Mouse (Mus musculus) WW6 (cell line): ENCODE measurements at regions not wholly inside any gene's neighbourhood (a gene's known extent, or its start where the extent isn't known, plus 50 kb on each side); places are given as distances from the start of the nearest gene placed in this dataset.

Experiments used
- DNase-seq: peaks from one replicate; pipeline ENCODE4 v3.0.0-alpha.2; 2013; ENCODE audit warnings: low read depth, low spot score

DNA sequence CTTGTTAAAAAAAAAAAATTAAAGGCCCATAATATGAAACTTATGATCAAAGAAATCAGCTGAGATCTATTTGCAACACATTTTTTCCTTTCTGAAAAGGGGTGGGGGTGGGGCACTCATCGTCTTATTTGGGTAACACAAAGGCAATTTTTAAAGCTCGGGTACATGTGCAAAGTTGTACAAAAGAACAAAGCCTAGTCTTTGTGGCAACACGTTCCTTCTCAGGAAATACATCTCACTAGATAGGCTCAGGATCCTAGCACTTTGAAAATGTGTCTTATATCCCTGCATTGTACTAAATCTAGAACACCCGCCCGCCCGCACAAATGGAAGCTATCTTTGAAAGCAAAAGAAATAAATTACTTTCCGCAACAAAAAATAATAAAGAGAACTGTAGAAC lies 158.2 kb downstream of the Sox4 start:
- no peak for DNase-seq

DNA sequence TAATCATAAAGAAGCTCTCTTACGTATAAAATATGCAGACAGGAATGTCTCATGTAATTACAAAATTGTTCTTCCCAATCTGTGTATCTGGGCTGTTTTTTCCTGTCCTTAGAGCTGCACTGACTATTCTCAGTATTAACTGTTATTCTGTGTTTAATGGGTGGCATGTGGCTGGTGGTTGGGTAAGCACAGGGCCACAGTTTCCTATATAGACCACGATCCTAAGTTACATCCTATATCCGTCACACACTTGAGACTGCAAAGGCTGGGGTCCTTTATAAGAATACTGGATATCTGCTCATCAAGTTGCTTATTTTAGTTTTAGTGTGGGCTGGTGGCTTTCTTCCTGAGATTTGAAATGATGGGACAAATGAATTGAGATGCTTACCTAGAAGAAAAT lies 159.0 kb downstream of the Sox4 start:
- DNase-seq, result no peak

DNA sequence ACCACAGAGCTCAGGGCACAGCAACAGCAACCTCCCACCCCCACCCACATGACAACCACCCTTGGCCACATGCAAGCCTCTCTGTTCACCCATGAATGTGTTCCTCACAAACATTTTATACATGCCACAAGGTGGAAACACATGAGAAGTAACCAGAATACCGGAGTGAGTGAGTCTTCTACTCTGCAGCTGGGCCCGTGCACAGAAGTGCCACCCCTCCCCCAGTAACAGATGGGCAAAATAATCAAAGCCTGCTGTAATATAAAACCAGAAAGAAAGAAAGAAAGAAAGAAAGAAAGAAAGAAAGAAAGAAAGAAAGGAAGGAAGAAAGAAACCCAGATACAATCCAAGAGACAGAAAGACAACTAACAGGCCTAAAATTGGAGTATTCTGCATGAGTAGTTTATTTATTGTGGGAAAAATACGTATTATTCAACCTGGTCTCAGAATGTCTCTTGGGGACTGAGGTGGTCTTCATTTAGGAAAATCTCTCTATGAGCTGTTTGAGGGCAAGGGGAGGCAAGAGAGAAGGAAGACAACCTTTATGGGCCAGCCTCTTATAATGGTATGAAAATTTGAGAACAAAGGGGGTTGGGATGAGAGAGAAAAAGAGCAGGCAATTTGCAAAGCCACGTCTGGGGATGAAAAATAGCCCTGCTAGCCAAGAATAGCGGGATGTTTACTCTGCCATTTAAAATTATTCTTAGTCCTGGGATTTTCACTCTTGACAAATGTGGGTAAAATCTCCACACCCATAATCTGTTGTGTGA lies 160.2 kb downstream of the Sox4 start:
- DNase-seq, result no peak

DNA sequence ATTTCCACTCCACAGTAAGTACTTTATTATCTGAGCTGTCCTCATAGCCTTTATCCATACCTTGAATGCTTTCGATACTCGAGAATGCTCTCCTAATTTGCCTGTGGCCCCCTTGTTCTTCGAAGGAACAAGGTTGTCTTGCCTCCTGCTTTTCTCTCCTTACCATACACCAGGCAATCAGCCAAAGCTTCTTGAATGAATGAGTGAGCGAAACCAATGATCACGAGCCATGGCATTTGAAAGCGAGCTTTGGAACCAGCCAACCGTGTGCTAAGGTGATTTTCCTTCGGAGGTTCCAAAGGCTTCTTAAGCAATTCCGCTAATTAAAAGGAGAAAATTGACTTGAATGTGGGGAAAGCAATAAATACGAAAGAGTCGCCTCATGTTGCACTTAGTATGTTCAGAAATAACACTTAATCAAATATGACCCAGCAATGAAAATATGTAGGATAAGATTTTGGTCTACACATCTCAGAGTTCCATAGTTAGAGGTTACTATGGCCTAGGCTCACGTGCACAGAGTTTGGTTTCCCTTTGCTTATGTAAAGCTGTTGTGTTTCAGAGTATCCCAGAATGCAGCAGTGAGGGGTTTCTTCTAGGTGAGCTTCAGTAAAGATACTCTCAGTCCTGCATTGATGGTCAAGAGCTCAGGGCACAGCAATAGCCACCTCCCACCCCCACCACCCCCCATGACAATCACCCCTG lies 160.9 kb downstream of the Sox4 start:
- no peak for DNase-seq

DNA sequence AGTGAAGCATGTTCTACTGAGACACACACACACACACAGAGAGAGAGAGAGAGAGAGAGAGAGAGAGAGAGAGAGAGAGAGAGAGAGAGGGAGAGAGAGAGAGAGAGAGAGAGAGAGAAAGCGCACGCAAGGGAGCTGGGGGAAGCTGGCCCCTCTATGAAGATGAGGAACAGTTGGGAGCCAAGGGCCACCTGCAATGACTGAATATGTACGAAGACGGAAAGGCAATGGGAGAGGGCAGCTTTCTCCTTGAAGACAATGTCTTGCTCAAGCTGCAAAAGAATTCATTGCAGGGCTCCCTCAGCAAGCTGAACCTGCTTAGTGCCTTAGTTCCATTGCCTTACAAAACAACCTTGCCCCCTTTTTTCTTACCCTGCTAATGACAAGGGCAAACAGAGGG lies 163.1 kb downstream of the Sox4 start:
- no peak for DNase-seq

DNA sequence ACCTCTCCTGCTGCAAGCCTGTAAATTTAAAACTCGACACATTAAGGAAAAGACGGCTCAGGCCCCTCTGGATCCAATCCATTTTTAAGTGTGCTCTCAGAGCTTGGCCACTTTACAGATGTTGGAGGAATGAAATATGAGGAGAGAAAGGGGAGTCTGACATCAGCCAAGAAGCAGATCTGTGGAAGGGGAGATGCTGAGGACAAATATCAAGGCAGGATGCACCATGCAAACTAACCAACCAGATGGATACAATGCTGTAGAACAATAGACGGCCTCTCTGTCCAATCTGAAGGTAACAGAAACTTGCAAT lies 166.2 kb downstream of the Sox4 start:
- no peak for DNase-seq

DNA sequence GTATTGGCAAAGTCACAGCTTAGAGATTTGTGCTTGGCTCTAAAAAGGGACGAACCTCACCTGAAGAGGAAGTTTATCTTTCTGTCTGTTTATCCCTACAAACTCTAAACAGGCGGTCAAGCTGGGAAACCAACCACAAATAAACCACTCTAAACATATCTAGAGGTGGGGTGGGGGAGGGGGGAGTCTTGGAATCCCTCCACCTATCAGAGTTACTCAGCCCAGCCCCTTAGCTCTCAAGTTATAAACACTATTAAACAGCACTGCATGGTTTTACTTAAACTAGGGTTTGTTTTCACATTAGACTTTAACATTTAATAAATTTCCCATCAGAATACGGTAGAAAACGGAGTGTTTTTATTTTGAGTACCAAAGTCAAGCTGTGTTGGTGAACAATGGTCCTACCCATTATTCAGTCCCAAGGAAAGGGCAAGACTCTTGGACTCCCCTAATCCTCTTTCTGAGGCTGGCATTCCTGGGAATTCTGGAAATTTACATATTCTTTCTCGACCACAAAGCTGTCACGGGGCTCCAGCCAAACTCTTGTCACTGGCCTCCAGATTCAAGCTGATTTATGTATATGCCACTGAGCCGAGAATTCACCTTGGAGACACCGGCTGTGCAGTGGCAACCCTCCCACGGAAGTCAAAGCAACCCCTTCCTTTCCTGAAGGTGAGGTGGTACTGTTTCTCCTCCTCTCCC lies 166.7 kb downstream of the Sox4 start:
- DNase-seq, result no peak

DNA sequence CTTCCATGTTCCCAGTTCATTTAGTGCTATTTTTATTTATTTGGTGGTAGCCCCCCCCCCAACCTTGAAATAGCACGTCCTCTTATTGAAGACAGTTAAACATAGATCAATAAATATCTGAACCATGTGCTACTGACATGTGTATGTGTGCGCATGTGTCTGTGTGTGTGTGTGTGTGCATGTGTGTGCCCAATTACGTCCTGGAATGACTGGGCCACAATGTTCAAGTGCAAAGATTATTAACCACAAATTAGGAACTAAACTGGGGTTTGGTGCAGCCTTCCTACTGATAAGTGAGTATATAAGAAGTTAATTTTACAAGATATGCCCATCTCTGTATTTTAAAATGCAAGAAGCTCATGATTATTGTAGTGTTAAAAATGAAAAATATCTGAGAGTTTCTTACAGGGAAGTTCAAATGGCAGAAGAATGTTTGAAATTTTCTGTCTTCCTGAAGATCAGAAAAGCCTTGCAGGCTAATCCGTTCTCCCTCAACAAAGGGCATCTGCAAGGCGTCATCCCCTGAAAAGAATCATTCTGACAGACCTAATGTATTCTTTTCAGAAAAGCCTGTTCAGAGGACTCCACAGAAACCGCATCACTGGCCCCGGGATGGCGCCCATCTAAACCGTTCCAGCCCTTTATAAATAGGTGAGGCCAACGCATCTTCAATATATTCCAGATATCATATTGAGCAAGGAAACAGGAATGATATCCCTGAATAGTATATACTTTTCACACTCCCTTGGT lies 170.8 kb downstream of the Sox4 start:
- DNase-seq, result no peak

DNA sequence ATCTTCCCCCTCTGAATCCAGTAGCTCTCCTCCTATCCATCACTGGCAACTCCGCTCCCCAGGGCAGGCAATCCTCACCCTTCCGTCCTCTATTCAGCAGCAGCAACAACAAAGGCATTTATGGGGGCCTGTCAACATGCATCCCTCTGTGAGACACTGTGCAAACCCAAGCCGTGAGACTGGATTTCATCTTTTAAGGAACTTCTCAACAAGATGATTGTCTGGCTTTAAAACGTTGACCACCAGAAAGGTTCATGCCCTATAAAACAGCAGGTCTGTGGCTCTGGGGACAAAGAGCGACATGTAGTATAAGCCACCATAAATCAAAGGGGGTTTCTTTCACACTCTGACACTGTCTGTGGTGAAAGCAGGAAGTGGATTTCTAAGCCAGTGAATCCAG lies 171.4 kb downstream of the Sox4 start:
- no peak for DNase-seq

DNA sequence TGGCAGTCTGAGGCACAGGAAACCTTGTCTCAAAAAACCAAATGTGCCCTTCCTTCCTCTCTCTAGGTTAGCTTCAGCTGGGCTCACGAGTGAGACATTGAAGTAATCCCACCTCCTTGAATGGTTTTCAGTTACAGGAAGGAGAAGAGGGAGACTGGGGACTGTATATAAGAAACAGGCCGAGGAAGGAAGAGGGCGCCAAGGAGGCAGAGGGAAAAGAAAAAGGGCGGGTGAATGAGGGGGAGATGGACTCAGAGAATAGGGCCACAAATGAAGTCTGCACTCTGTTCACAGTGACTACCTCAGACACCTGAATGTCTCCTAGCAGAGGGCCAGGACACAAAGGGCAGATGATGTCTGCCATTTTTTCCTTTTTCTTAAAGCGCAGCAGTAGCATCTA lies 171.9 kb downstream of the Sox4 start:
- DNase-seq, result no peak

DNA sequence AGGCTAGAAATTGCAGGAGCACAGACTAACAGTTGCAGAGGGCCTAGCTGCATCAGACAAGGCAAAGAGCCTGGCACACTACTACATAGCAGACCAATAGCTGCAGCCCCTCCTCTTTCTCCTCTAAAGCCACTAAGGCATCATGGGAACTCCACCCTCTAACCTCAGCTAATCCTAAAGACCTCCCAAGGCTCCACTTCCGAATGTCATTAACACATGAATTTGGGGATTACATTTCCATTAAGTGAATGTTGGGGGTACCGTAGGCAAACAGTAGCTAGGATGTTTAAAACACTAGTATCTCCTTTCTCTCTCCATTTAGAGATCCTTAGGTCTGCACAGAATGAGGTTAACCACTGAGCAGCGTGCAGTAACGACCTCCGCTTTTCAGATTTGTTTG lies 173.1 kb downstream of the Sox4 start:
- DNase-seq, result peak; percentile 38

DNA sequence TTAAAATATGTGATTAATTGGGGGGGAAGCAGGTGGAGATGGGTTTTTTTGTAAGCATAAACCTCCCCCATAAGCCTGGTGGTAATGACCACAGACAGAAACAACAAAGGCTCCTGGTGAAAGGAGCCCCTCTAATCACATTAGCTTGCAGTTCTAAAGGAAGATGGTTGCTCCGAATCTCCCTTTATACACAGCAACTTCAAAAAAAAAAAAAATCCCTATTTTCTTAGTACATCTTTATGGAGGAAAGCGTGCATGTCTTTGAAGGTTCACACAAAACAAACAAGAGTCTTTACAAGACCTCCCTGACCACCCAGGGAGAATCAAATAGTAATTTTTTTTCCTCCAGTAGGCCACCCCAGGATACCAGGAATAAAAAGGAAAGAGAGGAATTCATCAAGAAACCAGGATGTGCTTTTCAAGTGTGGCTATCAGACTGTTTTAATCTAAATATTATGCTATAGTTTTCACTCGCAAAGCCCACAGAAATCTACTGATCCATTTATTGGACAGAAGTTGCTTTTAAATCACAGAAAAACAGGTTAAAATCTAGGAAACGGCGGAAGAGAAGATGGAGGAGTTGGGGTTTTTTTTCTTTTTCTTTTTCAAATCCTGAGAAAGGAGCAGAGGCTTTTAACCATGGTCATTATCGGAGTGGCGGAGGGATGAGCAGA lies 178.2 kb downstream of the Sox4 start:
- no peak for DNase-seq

DNA sequence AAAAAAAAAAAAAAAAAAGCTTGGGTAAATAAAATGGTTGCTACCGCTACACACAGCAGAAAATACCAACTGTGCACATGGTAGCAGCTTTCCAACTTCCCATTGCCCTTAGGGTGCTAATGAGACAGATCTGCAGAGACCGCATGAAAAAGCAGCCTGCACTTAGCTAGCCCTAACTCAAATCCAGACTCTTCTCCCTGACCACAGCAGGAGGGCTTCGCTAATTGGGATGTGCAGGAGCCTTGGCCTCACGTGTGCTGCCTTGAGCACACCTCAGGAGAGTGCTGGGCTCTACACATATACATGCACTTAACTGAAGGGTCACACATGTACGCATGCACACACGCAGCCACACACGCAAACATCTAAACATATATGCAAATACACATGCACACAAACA lies 178.9 kb downstream of the Sox4 start:
- DNase-seq, result no peak

DNA sequence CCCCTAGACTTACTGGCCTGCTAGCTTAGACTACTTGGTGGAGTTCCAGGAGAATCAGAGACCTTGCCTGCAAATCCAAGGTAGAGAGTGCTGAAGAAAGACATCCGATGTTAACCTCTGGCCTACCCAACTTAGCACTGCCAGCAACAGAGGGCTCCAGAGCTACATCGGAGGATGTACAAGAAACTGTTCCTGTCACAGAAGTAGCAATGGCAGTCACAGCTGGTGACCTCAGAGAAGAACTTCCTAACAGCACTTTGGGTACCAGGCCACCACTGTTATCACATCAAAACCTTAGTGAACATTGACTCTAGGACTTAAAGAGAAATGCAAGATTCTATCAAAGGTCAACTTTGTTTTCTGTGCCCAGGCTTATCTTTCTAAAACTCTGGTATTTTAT lies 180.0 kb downstream of the Sox4 start:
- no peak for DNase-seq

DNA sequence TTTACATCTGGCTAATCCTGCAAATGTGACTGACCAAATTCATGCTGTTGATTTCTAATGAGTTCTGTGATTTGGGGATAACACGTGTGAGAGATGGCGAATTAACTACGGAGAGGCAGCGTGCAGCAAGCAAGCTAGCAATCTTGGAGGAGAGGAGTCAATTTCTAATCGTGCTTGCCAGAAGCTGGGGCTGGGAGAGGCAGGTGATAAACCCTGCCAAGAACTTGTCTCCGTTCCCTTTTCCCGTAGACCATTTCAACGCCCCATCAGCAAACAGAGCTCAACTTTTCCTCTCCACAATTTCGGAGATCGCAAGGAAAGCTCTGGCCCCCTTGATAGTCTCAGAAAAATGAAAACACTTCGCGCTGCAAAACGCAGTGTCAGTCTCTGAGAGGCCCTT lies 183.0 kb downstream of the Sox4 start:
- DNase-seq, result no peak

DNA sequence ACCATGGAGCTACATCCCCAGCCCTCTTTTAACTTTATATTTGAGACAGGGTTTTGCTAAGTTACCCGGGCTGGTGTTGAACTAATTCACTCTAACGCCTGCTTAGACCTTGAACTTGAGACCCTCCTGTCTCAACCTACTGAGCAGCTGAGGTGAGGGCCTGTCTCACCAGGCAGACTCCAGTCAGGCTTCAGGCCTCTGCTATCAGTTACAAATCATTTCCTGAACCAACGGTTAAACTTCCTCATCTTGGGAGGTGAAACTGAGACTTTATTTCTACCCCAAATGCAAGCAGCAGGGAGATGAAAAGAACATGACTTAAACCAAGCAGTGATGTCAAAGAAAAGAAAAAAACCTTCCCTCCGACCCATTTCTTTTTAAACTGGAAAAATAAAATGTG lies 183.5 kb downstream of the Sox4 start:
- DNase-seq, result no peak

DNA sequence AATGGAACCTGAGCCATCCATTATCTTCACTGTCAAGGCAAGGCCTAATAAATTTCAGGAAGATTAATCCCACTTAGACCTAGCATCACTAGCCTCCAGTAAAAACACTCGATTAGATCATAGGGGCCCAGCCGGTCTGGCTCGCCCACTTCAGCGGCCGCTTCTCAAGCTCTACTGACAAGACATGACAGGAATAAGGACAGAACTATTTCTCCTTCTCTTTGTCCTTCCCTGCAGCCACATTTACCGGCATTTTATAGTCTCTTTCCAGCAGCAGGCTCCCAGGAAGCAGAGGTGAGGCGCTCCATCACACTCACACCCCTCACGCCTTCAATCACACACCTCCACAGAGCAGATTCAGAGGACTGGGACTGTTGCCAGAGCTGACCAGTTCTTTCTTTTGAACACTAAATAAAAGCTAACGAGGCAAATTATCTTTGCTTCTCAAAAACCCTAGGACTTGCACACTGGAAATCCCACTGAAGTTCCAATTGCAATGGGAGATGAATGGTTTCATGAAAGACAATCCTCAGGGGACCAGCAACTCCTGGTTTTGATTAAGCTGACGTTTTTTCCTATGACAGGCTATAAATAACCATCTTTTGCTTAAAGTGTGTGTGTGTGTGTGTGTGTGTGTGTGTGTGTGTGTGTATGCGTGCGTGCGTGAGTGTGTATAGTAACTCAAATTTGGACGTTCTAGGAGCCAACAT lies 184.6 kb downstream of the Sox4 start:
- no peak for DNase-seq

DNA sequence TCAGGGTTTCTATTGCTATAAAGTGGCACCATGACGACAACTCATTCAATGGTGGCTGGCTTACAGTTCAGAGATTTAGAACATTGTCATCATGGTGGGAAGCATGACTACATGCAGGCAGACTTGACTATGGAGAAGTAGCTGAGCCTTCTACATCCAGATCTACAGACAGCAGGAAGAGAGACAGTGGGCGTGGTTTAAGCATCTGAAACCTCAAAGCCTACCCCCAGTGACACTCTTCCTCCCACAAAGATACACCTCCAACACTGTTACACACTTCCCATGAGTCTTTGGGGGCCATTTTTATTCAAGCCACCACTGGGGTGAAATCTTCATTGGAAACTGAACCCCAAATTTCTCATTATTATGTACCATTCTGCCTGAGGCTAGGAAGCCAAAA lies 191.0 kb downstream of the Sox4 start:
- DNase-seq, result no peak

DNA sequence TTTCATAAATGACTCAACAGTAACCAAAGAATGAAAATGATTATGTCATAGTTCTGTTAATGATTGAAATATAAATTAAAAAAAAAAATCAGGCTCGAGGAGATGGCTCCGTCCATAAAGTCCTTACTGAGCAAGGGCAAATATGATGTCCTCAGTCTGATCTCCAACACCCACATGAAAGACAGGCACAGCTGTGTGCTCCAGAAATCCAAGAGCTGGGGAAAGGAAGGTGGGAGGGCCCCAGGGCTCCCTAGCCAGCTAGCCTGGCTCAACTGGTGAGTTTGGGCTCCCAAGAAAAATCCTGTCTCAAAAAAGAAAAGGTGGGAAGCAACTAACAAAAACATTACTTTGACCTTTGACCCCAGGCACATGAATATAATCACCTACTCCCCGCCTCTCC lies 194.5 kb downstream of the Sox4 start:
- no peak for DNase-seq

DNA sequence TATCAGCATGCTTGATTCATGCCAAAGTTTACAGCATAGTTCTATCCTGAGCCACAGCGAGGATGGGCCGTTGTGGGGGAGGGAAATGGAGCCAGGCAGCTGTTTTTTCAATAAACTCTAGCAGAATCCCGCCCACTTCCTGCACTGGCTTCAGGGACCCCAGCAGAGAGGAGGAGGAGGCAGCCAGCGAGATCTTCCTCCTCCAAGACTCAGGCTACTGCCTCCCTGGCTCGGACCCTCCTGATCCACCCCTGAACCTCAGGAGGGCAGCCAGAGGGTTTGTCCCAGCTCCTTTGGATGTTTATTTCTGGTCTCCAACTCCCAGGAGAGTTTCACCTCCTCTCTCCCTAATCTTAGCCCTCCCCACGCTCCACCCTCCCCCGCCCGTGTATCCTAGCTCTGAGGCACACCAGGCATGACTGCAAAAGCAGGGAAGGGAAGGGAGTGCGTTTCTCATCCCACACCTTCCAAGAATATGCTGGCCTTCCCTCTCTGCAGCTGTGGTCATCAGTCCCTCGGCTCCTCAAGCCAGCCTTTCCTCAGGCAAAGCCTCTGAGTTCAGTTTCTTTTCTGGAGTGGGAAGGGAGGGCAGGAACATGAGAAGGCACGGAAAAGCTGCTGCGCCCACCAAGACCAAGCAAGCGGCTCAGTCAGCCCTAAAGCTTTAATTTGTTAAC lies 195.5 kb downstream of the Sox4 start:
- DNase-seq, result no peak
